Mouse (Mus musculus): ENCODE results near the gene Hoxb1.

Gene Hoxb1

DNA sequence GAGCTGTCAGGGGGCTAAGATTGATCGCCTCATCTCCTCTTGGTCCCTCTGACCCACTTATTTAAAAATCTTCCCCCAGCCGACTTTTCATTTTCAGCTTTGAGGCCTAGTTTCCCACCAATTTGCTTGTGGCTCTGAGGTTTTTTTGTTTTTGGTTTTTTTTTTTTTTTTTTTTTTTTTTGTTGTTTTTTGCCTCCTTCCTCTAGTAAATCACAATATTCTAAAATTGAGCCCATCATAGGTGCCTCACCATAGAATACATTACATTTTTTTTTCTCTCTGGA lies 15.3 kb upstream of the Hoxb1 start, which contains the start of gene Hoxb2:
TSS of gene Hoxb2 (plus strand) at position 185 of the 284 bp plus-strand sequence.
- DNase-seq (ENCODE audit: low read depth): no peak

DNA sequence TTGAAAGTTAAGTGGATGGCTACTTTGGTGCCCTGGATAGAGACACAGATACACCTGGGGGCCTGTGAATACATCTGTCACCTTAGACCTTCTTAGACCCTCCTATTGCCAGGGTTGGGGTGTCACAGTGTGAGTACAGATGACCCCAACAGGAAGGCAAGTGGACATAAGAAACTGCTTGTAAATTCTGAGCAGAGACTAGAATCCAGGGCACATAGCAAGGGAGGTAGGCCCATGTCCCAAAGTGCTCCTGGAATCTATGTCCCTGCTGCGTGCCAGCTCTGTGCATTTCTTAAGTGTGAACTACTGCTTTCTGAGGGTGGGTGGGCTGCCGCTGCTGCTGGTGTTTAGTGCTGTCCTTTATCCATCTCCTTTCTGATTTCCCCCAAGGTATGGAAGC lies 14.8 kb upstream of the Hoxb1 start:
- DNase-seq (ENCODE audit: low read depth): no peak

DNA sequence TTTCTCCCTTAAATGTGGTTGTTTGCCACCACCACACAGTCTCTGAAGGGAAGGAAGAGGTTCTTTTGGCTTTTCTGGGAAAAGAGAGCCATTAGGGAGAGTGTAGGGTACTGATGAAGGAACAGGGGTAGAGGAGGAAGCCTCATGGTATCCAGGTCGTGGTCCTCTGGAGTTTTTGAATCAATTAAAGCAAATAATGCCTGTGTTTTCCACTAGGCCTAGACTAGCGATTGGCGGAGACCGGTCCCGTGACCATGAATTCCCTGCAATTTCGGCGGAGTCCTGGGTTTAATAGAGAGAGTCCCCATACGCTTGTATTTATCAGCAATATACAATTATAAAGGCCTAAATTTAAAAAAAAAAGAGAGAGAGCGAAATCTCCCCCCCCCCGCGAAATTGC lies 14.2 kb upstream of the Hoxb1 start:
- DNase-seq (ENCODE audit: low read depth): no peak

GRCm38 (mm10) chr11:96351831-96352230 lies 13.7 kb upstream of the Hoxb1 start:
- no peak for DNase-seq (ENCODE audit: low read depth)

DNA sequence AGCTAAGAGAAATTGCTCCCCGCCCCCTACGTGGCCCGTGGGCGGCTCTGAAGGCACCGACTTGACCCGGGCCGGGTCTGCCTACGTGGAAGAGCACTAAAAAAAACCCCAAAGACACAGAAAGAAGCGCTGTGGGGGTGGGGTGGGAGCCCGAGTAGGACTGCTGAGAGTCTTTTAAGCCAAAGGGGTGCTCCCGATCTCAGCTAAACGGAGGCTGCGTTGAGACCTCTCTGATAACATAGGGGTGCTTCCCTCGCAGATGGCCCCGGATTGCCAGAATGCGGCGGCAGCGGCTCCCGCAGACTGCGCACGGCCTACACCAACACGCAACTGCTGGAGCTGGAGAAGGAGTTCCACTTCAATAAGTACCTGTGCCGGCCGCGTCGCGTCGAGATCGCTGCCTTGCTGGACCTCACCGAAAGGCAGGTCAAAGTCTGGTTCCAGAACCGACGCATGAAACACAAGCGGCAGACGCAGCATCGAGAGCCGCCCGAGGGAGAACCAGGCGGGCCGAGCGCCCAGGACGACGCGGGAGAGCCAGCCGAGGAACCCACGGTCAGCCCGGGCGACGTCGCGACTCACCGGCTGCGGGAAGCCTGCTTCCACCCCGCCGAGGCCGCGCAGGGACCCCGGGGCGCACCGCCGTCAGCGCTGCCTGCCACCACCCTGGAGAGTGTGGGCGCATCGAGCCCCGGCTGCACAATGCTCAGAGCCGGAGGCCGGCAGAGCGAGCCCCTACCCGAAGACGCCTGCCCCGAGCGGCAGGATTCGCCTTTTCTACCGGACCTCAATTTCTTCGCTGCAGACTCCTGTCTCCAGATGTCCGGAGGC lies 12.6 kb upstream of the Hoxb1 start:
- DNase-seq (ENCODE audit: low read depth): no peak

GRCm38 (mm10) chr11:96353522-96353841 lies 12.1 kb upstream of the Hoxb1 start:
- DNase-seq (ENCODE audit: low read depth): no peak

DNA sequence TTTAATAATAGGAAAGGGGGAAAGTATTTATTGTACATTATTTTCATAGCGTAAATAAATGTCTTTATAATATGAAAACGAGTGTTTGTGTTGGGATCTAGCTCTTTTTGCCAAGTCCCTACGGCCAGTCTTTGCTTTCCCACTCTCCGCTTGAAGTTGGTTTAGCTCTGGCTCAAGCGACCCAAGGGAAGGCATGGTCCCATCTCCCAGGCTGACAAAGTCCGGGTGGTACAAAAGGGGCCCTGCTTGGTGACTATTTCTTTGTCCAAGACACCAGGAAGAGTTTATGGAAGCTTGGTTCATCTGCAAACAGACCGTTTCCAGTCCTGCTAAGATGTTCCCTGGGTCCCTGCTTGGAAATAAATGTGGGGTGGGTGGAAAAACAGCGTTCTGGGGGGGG lies 11.6 kb upstream of the Hoxb1 start:
- no peak for DNase-seq (ENCODE audit: low read depth)

GRCm38 (mm10) chr11:96354376-96354775 lies 11.2 kb upstream of the Hoxb1 start:
- DNase-seq (ENCODE audit: low read depth): no peak

DNA sequence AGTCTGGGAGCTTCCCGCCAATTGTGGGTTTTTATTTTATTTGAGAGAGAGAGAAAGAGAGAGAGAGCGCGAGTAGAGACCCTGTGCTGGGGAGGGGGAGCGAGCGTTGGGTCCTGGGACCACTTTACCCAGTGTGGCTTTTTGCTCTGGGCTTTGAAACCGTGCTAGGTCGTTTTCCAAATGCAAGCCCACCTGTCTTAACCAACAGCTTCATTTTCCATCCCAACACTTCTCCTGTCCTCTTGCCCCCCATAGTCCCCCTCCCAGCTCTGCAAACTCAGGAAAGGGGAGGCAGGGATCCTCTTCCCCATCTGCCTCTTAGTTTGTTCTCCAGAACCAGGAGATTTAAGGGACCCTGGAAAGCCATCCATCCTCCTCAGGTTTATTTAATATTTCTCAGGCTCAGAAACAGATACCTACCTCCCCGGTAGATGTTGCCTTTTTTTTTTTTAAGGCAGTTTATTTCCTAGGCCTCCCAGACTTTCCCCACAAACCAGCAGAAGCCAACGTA lies 10.7 kb upstream of the Hoxb1 start:
- no peak for DNase-seq (ENCODE audit: low read depth)

DNA sequence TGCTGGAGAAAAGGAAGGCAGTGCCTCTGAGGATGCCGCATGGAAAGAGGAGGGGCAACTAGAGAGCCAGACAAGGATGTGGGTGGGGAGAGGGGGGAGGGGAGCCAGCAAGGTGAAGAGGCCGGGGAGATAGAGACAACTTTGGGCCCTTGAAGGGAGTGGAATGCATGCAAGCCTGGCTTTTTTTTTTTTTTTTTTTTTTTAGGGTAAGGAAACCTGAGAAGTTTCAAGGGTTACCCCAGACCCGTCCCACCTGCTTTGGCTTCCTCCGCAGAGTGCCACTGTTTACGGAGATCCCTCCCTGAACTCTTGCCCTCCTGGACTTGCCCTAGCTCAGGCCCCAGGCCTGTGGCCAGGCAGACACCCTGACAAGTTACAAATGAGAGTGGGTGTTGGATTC lies 1.7 kb upstream of the Hoxb1 start:
- DNase-seq (ENCODE audit: low read depth): no peak

- no peak for DNase-seq (ENCODE audit: low read depth)
Observed at GRCm38 (mm10) chr11:96366092-96367041, 815 bp downstream of the Hoxb1 start.

DNA sequence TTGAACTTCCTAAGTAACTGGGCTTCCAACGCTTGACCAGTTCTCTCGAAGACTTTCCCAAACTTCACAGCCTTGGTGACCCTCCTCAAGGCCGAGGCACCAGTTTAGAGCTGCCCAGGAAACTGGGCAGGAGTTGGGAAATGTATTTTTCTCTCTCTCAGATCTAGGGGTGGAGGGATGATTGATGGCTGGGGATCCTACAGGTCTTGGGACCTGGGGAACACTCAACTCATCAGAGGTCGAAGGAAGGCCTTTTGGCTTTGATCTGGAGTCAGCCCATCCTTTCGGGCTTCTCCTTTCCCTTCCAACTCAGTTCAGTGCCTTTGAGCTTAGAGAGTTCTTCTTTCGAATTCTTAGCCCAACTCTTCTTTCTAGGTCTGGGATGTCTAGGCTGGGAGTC lies 1.6 kb downstream of the Hoxb1 start:
- DNase-seq (ENCODE audit: low read depth): no peak

DNA sequence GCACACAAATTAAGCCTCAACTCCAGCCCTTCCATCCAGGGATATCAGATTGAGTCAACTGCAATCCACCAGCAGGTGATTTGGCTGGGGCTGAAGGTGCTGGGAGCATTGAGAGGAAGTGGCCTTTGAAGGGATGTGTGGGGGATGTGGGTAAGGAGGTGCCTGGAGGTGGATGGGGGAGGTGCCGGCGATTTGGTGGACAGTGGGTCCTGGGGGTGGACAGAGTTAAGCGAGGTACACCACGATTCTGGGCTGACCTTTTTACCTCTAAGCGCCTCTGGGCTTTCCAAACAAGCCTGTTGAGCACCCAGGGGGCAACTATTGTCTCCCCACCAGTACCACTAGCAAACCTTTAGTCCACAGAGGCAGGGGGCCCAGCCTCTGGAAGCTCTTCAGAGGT lies 3.1 kb downstream of the Hoxb1 start:
- no peak for DNase-seq (ENCODE audit: low read depth)

DNA sequence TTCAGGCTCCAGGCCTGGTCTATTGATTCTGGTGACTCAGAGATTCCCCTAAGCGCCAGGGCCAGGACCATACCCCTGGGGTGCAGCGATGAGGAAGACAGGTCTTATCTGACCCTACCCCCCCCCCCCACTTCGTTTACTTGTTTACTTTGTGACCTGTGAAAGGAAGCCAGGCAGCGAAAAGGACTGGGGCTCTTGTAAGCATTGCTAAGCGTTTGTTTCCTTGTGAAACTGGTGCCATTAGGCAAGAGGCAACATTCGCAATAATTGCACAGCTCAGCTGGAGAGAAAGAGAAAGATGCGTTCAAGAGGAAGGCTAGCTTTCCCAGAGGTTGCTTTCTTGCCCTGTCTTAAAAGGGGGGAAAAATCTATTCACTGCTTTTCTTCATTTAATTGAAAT lies 3.6 kb downstream of the Hoxb1 start:
- DNase-seq (ENCODE audit: low read depth): no peak

DNA sequence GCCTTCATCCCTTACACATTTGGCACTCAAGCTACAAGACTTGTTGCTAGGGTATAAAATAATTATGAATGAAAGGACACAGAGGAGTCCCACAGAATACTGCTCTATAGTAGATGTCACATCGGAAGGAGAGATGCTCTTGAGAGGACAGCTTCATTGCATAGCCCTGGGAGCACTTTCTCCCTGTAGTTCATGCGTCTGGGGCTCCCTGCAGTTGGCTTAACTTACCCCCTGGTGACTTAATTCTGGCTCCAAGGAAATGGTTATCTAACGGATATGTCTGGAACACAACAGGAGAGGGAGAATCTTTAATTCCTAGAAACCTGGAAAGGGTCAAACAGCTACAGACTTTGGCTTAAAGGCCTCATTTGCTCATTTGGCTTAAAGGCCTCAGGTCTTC lies 6.2 kb downstream of the Hoxb1 start:
- no peak for DNase-seq (ENCODE audit: low read depth)

DNA sequence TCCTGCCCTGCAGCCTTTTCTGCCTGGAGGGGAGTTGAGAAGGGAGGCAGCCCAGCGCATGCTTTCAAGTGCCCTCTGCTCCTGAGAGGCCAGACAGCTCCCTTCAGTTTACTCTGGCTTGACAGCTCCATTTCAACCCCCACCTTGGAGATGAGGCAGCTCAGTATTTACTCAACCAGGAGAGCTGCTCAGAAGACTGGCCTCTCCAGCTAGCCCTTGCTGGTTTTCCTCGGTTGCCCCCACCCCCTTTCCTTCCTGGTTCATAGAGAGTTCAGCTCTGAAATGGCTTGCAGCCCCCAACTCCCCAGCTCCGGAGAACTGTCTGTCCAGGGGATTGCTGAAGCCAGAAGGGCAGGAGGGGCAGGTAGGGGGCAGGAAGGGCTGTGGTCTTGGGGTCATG lies 7.0 kb downstream of the Hoxb1 start:
- no peak for DNase-seq (ENCODE audit: low read depth)

- no peak for DNase-seq (ENCODE audit: low read depth)
Observed at GRCm38 (mm10) chr11:96374810-96375209, 9.3 kb downstream of the Hoxb1 start.

GRCm38 (mm10) chr11:96383381-96383780 lies 17.8 kb downstream of the Hoxb1 start:
- no peak for DNase-seq (ENCODE audit: low read depth)

GRCm38 (mm10) chr11:96387635-96388034 lies 22.1 kb downstream of the Hoxb1 start:
- DNase-seq (ENCODE audit: low read depth): no peak

DNA sequence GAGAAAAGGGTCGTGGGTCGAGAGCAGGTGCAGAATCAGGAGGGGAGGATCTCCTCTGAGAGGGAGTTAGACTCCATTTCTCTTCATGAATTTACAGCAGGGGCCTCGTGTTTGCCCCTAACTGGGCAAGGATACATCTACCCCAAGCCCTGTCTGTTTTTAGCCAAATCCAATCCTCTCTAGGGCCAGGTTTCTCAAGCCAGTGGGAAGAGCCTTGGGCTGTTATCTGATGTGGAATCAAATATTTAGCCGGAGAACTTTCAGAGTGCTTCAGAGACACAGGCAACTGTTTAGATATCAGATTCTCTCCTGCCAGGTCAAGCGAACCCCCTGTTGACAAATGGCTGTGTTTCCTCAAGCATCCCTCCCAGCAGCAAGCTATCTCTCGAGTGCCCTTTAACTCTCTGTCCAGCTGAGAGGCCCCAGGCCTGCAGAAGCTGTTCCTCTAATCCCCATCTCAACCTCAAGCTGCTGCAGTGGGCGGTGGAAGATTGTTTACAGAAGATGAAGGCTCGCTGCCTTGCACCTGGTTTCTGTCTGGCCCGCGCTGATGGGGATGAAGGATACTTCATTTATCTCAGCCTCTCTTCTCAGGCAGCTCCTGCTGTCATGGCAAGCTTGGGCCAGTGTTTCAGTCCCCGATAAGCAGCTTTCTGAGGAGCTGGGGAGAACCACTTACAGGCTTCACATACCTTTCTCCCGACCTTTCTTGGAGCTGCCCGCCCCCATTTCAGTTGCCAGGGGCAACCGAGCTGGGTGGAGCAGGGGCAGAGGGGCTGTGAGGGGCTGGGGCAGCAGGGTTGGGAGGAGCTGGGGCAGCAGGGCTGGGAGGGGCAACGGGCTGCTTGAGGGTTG lies 31.4 kb downstream of the Hoxb1 start:
- no peak for DNase-seq (ENCODE audit: low read depth)

DNA sequence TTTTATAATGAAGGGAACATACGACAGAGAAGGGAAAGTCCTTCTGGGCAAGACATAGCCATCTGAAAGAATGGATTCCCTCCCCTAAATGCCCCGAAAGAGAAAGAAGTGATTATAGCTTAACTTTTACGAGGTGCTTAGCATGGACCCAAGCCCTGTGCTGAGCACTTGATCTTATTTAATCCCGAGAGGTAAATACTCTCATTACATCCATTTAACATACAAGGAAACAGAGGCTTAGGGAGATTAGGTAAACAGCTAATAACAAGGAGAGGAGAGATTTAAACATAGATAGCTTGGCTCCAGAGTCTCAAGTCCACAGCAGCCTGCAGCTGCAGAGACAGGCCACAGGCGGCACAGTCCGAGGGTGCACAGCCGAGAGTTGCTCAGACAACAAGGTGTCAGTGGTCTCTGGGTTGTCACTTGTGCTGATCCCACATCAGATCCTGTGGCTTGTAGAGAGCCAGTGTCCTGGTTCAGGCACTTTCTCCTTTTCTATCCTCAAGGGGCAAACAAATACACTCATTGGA lies 32.3 kb downstream of the Hoxb1 start:
- no peak for DNase-seq (ENCODE audit: low read depth)

- no peak for DNase-seq (ENCODE audit: low read depth)
Observed at GRCm38 (mm10) chr11:96399923-96400322, 34.4 kb downstream of the Hoxb1 start.

Data from NIH3T3 (cell line).